Mouse (Mus musculus): ENCODE measurements at regions not wholly inside any gene's neighbourhood (a gene's known extent, or its start where the extent isn't known, plus 50 kb on each side); places are given as distances from the start of the nearest gene placed in this dataset.

GRCm38 (mm10) chr8:66623822-66624221 lies 64.1 kb downstream of the Npy5r start:
- TF ChIP-seq GATA1 (IDR thresholded peaks at IDR 0.05; ENCODE audit: borderline replicate concordance, low read length) = no peak
- TF ChIP-seq FLI1 (IDR thresholded peaks at IDR 0.05; ENCODE audit: low read length) = no peak
